In genomic region chr5:93205371-93206108, GRCm38 (mm10) we compare ENCODE assay signal across 8 mouse cellular contexts. TPM values are rescaled to one million over a fixed set of nuclear protein-coding genes. Genes with fewer than 3 reads are reported as not detected.
DNase-seq lines count a peak whose midpoint lies in the region; ATAC-seq and TF ChIP-seq lines count a peak whose summit lies in the region.

No protein-coding gene starts in this region.

- H3K4me1 ChIP-seq in intestine, postnatal 0 days (replicated peaks; ENCODE audit: control insufficient read depth, insufficient read depth, low read length): peaks cover 9% of the 10 kb centered on the region; the same call in 1 of the 2 replicates
- peaks cover 10% of the 10 kb centered on the region; the same call in 1 of the 2 replicates for H3K4me1 ChIP-seq in limb, embryonic 11.5 days (ENCODE audit: control insufficient read depth, insufficient read depth, low read length)
- H3K4me1 ChIP-seq in midbrain, embryonic 12.5 days: peaks cover 18% of the 10 kb centered on the region; the same call in 1 of the 2 replicates

- H3K4me3 ChIP-seq in intestine, postnatal 0 days (ENCODE audit: low read depth, low read length): peak overlapping the region; percentile 95
- H3K4me3 ChIP-seq in limb, embryonic 11.5 days (ENCODE audit: low read depth, low read length): peak overlapping the region; percentile 91
- H3K4me3 ChIP-seq in midbrain, embryonic 12.5 days: peak overlapping the region; percentile 93

- H3K36me3 ChIP-seq in intestine, postnatal 0 days (ENCODE audit: control insufficient read depth, insufficient read depth): peaks cover 3% of the 10 kb centered on the region; the same call in 1 of the 2 replicates
- H3K36me3 ChIP-seq in limb, embryonic 11.5 days (ENCODE audit: control insufficient read depth, insufficient read depth, low read length): no peaks in the 10 kb centered on the region
- peaks cover 15% of the 10 kb centered on the region for H3K36me3 ChIP-seq in midbrain, embryonic 12.5 days

- peak; percentile 69 for ATAC-seq in granulocyte monocyte progenitor cell, adult 5-6 weeks (replicated peaks; ENCODE audit: poor library complexity, severe bottlenecking)
- peak; percentile 58 for ATAC-seq in intestine, postnatal 0 days
- ATAC-seq in limb, embryonic 11.5 days (ENCODE audit: insufficient number of reproducible peaks, low FRiP score, low TSS enrichment, low read depth): peak; percentile 63
- ATAC-seq in midbrain, embryonic 12.5 days (ENCODE audit: low FRiP score, low read depth): peak; percentile 67

- H3K27ac ChIP-seq in intestine, postnatal 0 days (ENCODE audit: low read depth, low read length): peak overlapping the region; percentile 97
- peak overlapping the region; percentile 87 for H3K27ac ChIP-seq in limb, embryonic 11.5 days (replicated peaks; ENCODE audit: low read depth, low read length)
- peak overlapping the region; percentile 93 for H3K27ac ChIP-seq in midbrain, embryonic 12.5 days (replicated peaks)

- TF ChIP-seq CTCF in intestine, postnatal 0 days (IDR thresholded peaks at IDR 0.05; ENCODE audit: low read depth): no peak

- under 1% methylated on average over 58 of the region's 63 CpGs for WGBS in intestine, postnatal 0 days
- WGBS in limb, embryonic 11.5 days: under 1% methylated on average over 51 of the region's 63 CpGs
- under 1% methylated on average over 50 of the region's 63 CpGs for WGBS in midbrain, embryonic 12.5 days

- no peaks in the 10 kb centered on the region for H3K9me3 ChIP-seq in intestine, postnatal 0 days (ENCODE audit: control insufficient read depth)
- H3K9me3 ChIP-seq in limb, embryonic 11.5 days (ENCODE audit: control insufficient read depth, low read length): no peaks in the 10 kb centered on the region
- H3K9me3 ChIP-seq in midbrain, embryonic 12.5 days: no peaks in the 10 kb centered on the region

- peak overlapping the region; percentile 89 for H3K9ac ChIP-seq in intestine, postnatal 0 days (ENCODE audit: low read depth, low read length)
- H3K9ac ChIP-seq in limb, embryonic 11.5 days (ENCODE audit: low read length): peak overlapping the region; percentile 93
- peak overlapping the region; percentile 97 for H3K9ac ChIP-seq in midbrain, embryonic 12.5 days (replicated peaks)

- DNase-seq in ovary, adult 18-20 months (ENCODE audit: low spot score): peak; percentile 9
- DNase-seq in ovary, postnatal 10 days (ENCODE audit: low spot score): no peak
- DNase-seq in embryo, embryonic 9.5 days (ENCODE audit: extremely low spot score): peak; percentile 58
- DNase-seq in limb, embryonic 11.5 days (ENCODE audit: low spot score): peak; percentile 62
- DNase-seq in spleen, adult 12 weeks (ENCODE audit: low spot score): peak; percentile 59

- peak overlapping the region; percentile 69 for H3K4me2 ChIP-seq in intestine, postnatal 0 days (replicated peaks; ENCODE audit: low read depth)
- H3K4me2 ChIP-seq in limb, embryonic 11.5 days (ENCODE audit: low read depth, severe bottlenecking): peak overlapping the region; percentile 79
- peak overlapping the region; percentile 69 for H3K4me2 ChIP-seq in midbrain, embryonic 12.5 days (replicated peaks)

- no peaks in the 10 kb centered on the region for H3K27me3 ChIP-seq in intestine, postnatal 0 days (replicated peaks; ENCODE audit: control insufficient read depth, insufficient read depth, low read length)
- no peaks in the 10 kb centered on the region for H3K27me3 ChIP-seq in limb, embryonic 11.5 days (ENCODE audit: control insufficient read depth, insufficient read depth, low read length)
- H3K27me3 ChIP-seq in midbrain, embryonic 12.5 days: no peaks in the 10 kb centered on the region

RNA-seq across cellular contexts. Expression of gene Ccni, which starts 0.8 kb away (rescaled TPM):
- 143 and 144 TPM in 2 replicates for total RNA-seq in granulocyte monocyte progenitor cell, adult 5-6 weeks (2014; fragmentation: Nextera tagmentation)
- total RNA-seq in granulocyte monocyte progenitor cell, adult 5-6 weeks (2017): 139 and 145 TPM in 2 replicates
- polyA plus RNA-seq in intestine, postnatal 0 days (2015; fragmentation: Nextera tagmentation; extraction: Ambion mirVana): 68.1 and 71.0 TPM in 2 replicates
- 147 and 161 TPM in 2 replicates for polyA plus RNA-seq in limb, embryonic 11.5 days (2014; fragmentation: Nextera tagmentation; extraction: Ambion mirVana)
- 166 and 193 TPM in 2 replicates for polyA plus RNA-seq in midbrain, embryonic 12.5 days (2016; fragmentation: Nextera tagmentation; extraction: Ambion mirVana)

RNA-seq across cellular contexts. Expression of gene 2010109A12Rik, which starts 0.8 kb away (rescaled TPM):
- total RNA-seq in granulocyte monocyte progenitor cell, adult 5-6 weeks (2014; fragmentation: Nextera tagmentation): not detected in 2 replicates
- 2.3 and 4.7 TPM in 2 replicates for total RNA-seq in granulocyte monocyte progenitor cell, adult 5-6 weeks (2017)
- 1.0 and 1.3 TPM in 2 replicates for polyA plus RNA-seq in intestine, postnatal 0 days (2015; fragmentation: Nextera tagmentation; extraction: Ambion mirVana)
- 1.9 and 2.3 TPM in 2 replicates for polyA plus RNA-seq in limb, embryonic 11.5 days (2014; fragmentation: Nextera tagmentation; extraction: Ambion mirVana)
- 1.9 and 2.0 TPM in 2 replicates for polyA plus RNA-seq in midbrain, embryonic 12.5 days (2016; fragmentation: Nextera tagmentation; extraction: Ambion mirVana)
